Mouse (Mus musculus): ENCODE data around the gene Triobp.

GRCm38 (mm10) chr15:78900585-78901421 lies 46.7 kb upstream of the Triobp start:
- TF ChIP-seq CTCF (IDR thresholded peaks at IDR 0.05; ENCODE audit: control insufficient read depth, insufficient read depth, insufficient read length) (no peak), USF1 (IDR thresholded peaks at IDR 0.05; ENCODE audit: low read depth) (no peak), MYOG (IDR thresholded peaks at IDR 0.05; ENCODE audit: control insufficient read depth, extremely low read depth, insufficient read length) (no peak), MAX (IDR thresholded peaks at IDR 0.05) (no peak), CEBPB (IDR thresholded peaks at IDR 0.05; ENCODE audit: low read depth) (no peak), MYOD1 (IDR thresholded peaks at IDR 0.05; ENCODE audit: control insufficient read depth, insufficient read length, low read depth) (no peak), FOSL1 (IDR thresholded peaks at IDR 0.05; ENCODE audit: insufficient read depth, low read length, poor library complexity, severe bottlenecking) (no peak)

Data from C2C12 (cell line).